Mouse (Mus musculus) embryonic fibroblast, embryonic 13.5 days (primary cell): ENCODE results near the gene Il1rl2.

ENCODE experiments used
- CTCF ChIP-seq: IDR thresholded peaks from 2 replicates; pipeline ENCODE4 v1.5.1; 2011; ENCODE audit warnings: mild to moderate bottlenecking, control low read depth, low read length, moderate library complexity, borderline replicate concordance; ENCODE audit not compliant: insufficient read depth
- POLR2A ChIP-seq: IDR thresholded peaks from 2 replicates; pipeline ENCODE4 v1.6.1; 2011; ENCODE audit warnings: low read depth, mild to moderate bottlenecking, control low read depth, low read length, moderate library complexity

DNA sequence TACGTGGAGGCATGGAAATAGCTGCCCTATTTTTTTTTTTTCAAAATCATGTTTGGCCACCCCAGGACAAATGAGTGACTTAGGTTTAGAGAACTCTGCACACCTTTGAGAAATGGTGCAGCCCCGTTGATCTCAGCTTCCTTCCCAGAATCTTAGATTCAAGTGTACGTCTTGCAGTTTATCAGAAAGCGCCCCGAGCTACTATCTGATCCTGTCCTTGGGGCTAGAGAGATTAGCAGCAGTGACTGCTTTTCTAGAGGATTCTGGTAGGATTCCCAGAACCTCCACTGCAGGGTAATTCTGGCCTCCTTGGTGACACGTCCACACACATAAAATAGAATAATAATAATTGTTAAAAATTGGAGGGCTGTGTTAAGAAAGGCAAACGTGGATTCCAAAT is 36.6 kb downstream of the Il1rl2 start:
- TF ChIP-seq POLR2A (no peak), CTCF (no peak)
